Mouse (Mus musculus): ENCODE results near the gene Sf3b5. TPM values are rescaled to one million over a fixed set of nuclear protein-coding genes. Genes with fewer than 3 reads are reported as not detected.

The Sf3b5 gene
- polyA plus RNA-seq, 1 experiment from 2014 or later: 36.5 TPM

GRCm38 (mm10) chr10:12964151-12965075 is 40.7 kb upstream of the Sf3b5 start, which contains the start of gene Stx11:
Gene Stx11 (minus strand): TSS chr10:12964298.
- DNase-seq (ENCODE audit: low spot score): peak; percentile 68
- Histone ChIP-seq H3K36me3 (ENCODE audit: insufficient read depth, low read length) (no peaks in the 10 kb centered on the region), H3K27ac (no peak within 1 kb of the TSS), H3K9ac (ENCODE audit: low read depth, low read length) (peak within 1 kb of the TSS; percentile 65), H3K4me3 (replicated peaks; ENCODE audit: low read depth, low read length) (peak within 1 kb of the TSS; percentile 71), H3K4me2 (ENCODE audit: low read length) (peak within 1 kb of the TSS; percentile 93), H3K27me3 (ENCODE audit: insufficient read depth, low read length) (no peaks in the 10 kb centered on the region), H3K4me1 (replicated peaks; ENCODE audit: insufficient read depth, low read length) (no peaks in the 10 kb centered on the region), H3K9me3 (replicated peaks; ENCODE audit: low read length) (no peaks in the 10 kb centered on the region)
- TF ChIP-seq CTCF (IDR thresholded peaks at IDR 0.05; ENCODE audit: low read depth): no peak
- WGBS: 4% methylated on average over 55 of the region's 56 CpGs
- peak; percentile 85 for ATAC-seq (replicated peaks; ENCODE audit: low FRiP score, low read depth)

GRCm38 (mm10) chr10:12965669-12966180 is 39.4 kb upstream of the Sf3b5 start:
- 71% methylated on average over 5 of the region's 5 CpGs for WGBS
- DNase-seq (ENCODE audit: low spot score): no peak

GRCm38 (mm10) chr10:12974572-12974971 is 30.6 kb upstream of the Sf3b5 start:
- Histone ChIP-seq H3K4me1 (replicated peaks; ENCODE audit: insufficient read depth, low read length) (no peaks in the 10 kb centered on the region), H3K9me3 (replicated peaks; ENCODE audit: low read length) (no peaks in the 10 kb centered on the region), H3K27me3 (ENCODE audit: insufficient read depth, low read length) (no peaks in the 10 kb centered on the region), H3K9ac (ENCODE audit: low read depth, low read length) (no peak overlapping the region), H3K4me2 (ENCODE audit: low read length) (no peak overlapping the region), H3K36me3 (ENCODE audit: insufficient read depth, low read length) (no peaks in the 10 kb centered on the region), H3K27ac (no peak overlapping the region), H3K4me3 (replicated peaks; ENCODE audit: low read depth, low read length) (no peak overlapping the region)
- WGBS: 91% methylated on average over 6 of the region's 6 CpGs
- no peak for ATAC-seq (replicated peaks; ENCODE audit: low FRiP score, low read depth)
- TF ChIP-seq CTCF (IDR thresholded peaks at IDR 0.05; ENCODE audit: low read depth): no peak
- no peak for DNase-seq (ENCODE audit: low spot score)

More at GRCm38 (mm10) chr10:12965669-12966180, 39.4 kb upstream of the Sf3b5 start:
- no peaks in the 10 kb centered on the region for H3K9me3 ChIP-seq (replicated peaks; ENCODE audit: low read length)
- no peak overlapping the region for H3K4me2 ChIP-seq (ENCODE audit: low read length)
- no peak overlapping the region for H3K9ac ChIP-seq (ENCODE audit: low read depth, low read length)
- no peak for TF ChIP-seq CTCF (IDR thresholded peaks at IDR 0.05; ENCODE audit: low read depth)
- H3K4me1 ChIP-seq (replicated peaks; ENCODE audit: insufficient read depth, low read length): no peaks in the 10 kb centered on the region
- no peaks in the 10 kb centered on the region for H3K27me3 ChIP-seq (ENCODE audit: insufficient read depth, low read length)
- no peaks in the 10 kb centered on the region for H3K36me3 ChIP-seq (ENCODE audit: insufficient read depth, low read length)
- H3K4me3 ChIP-seq (replicated peaks; ENCODE audit: low read depth, low read length): no peak overlapping the region
- no peak overlapping the region for H3K27ac ChIP-seq
- no peak for ATAC-seq (replicated peaks; ENCODE audit: low FRiP score, low read depth)

GRCm38 (mm10) chr10:12975461-12975860 is 29.7 kb upstream of the Sf3b5 start:
- no peak overlapping the region for H3K4me2 ChIP-seq (ENCODE audit: low read length)
- no peaks in the 10 kb centered on the region for H3K9me3 ChIP-seq (replicated peaks; ENCODE audit: low read length)
- no peaks in the 10 kb centered on the region for H3K27me3 ChIP-seq (ENCODE audit: insufficient read depth, low read length)
- no peak for TF ChIP-seq CTCF (IDR thresholded peaks at IDR 0.05; ENCODE audit: low read depth)
- DNase-seq (ENCODE audit: low spot score) (no peak), ATAC-seq (replicated peaks; ENCODE audit: low FRiP score, low read depth) (no peak)
- H3K9ac ChIP-seq (ENCODE audit: low read depth, low read length): no peak overlapping the region
- H3K27ac ChIP-seq: no peak overlapping the region
- H3K36me3 ChIP-seq (ENCODE audit: insufficient read depth, low read length): no peaks in the 10 kb centered on the region
- no peak overlapping the region for H3K4me3 ChIP-seq (replicated peaks; ENCODE audit: low read depth, low read length)
- H3K4me1 ChIP-seq (replicated peaks; ENCODE audit: insufficient read depth, low read length): no peaks in the 10 kb centered on the region
- WGBS: 88% methylated on average over 3 of the region's 3 CpGs

- no peaks in the 10 kb centered on the region for H3K27me3 ChIP-seq (ENCODE audit: insufficient read depth, low read length)
- no peaks in the 10 kb centered on the region for H3K36me3 ChIP-seq (ENCODE audit: insufficient read depth, low read length)
- no peak for DNase-seq (ENCODE audit: low spot score)
- no peaks in the 10 kb centered on the region for H3K9me3 ChIP-seq (replicated peaks; ENCODE audit: low read length)
- no peak for ATAC-seq (replicated peaks; ENCODE audit: low FRiP score, low read depth)
- H3K4me2 ChIP-seq (ENCODE audit: low read length): no peak overlapping the region
- no peak for TF ChIP-seq CTCF (IDR thresholded peaks at IDR 0.05; ENCODE audit: low read depth)
- no peak overlapping the region for H3K27ac ChIP-seq
- H3K4me3 ChIP-seq (replicated peaks; ENCODE audit: low read depth, low read length): no peak overlapping the region
- H3K4me1 ChIP-seq (replicated peaks; ENCODE audit: insufficient read depth, low read length): no peaks in the 10 kb centered on the region
- no peak overlapping the region for H3K9ac ChIP-seq (ENCODE audit: low read depth, low read length)
- WGBS: 92% methylated on average over 7 of the region's 7 CpGs
Measured at GRCm38 (mm10) chr10:12975957-12976356, 29.2 kb upstream of the Sf3b5 start.

GRCm38 (mm10) chr10:12976552-12976951 is 28.6 kb upstream of the Sf3b5 start:
- Histone ChIP-seq H3K4me2 (ENCODE audit: low read length) (no peak overlapping the region), H3K27ac (no peak overlapping the region), H3K4me1 (replicated peaks; ENCODE audit: insufficient read depth, low read length) (no peaks in the 10 kb centered on the region), H3K9me3 (replicated peaks; ENCODE audit: low read length) (no peaks in the 10 kb centered on the region), H3K27me3 (ENCODE audit: insufficient read depth, low read length) (no peaks in the 10 kb centered on the region), H3K4me3 (replicated peaks; ENCODE audit: low read depth, low read length) (no peak overlapping the region), H3K36me3 (ENCODE audit: insufficient read depth, low read length) (no peaks in the 10 kb centered on the region), H3K9ac (ENCODE audit: low read depth, low read length) (no peak overlapping the region)
- TF ChIP-seq CTCF (IDR thresholded peaks at IDR 0.05; ENCODE audit: low read depth): no peak
- DNase-seq (ENCODE audit: low spot score) (no peak), ATAC-seq (replicated peaks; ENCODE audit: low FRiP score, low read depth) (no peak)
- 87% methylated on average over 7 of the region's 7 CpGs for WGBS

All from kidney, postnatal 0 days (tissue).